Mouse (Mus musculus) forebrain, embryonic 10.5 days (tissue): ENCODE data around the gene Ntn1. TPM values are rescaled to one million over a fixed set of nuclear protein-coding genes. Genes with fewer than 3 reads are reported as not detected.
A peak's percentile ranks its signal among the peaks of the same experiment; 100 is the strongest.

Source experiments
- DNase-seq: peaks from one replicate; pipeline ENCODE4 v3.0.0-alpha.2; 2017; ENCODE audit warnings: low spot score; ENCODE audit errors: extremely low spot score
- H3K27ac ChIP-seq: fragments of 300-500 bp; sonication (generic); 2 replicates; pipeline ENCODE4 v1.5.1; 2016; ENCODE audit warnings: mild to moderate bottlenecking
- H3K27me3 ChIP-seq: fragments of 300-500 bp; sonication (generic); 2 replicates; pipeline ENCODE4 v1.6.1; 2016; ENCODE audit warnings: mild to moderate bottlenecking; ENCODE audit not compliant: poor library complexity, severe bottlenecking
- H3K36me3 ChIP-seq: fragments of 300-500 bp; sonication (generic); replicated peaks from 2 replicates; pipeline ENCODE4 v1.6.1; 2016; ENCODE audit warnings: mild to moderate bottlenecking, moderate library complexity
- H3K4me1 ChIP-seq: fragments of 300-500 bp; sonication (generic); 2 replicates; pipeline ENCODE4 v1.6.1; 2016
- H3K4me3 ChIP-seq: fragments of 300-500 bp; sonication (generic); 2 replicates; pipeline ENCODE4 v1.5.1; 2016; ENCODE audit warnings: mild to moderate bottlenecking, moderate library complexity
- H3K9me3 ChIP-seq: fragments of 300-500 bp; sonication (generic); 2 replicates; pipeline ENCODE4 v1.6.1; 2016; ENCODE audit warnings: mild to moderate bottlenecking, moderate library complexity
- WGBS: fragments of 180-500 bp; shearing (Covaris S2); methylation state at CpG from one replicate; pipeline ENCODE4 v1.1.7; 2016; 5-methylcytosine and 5-hydroxymethylcytosine counted together
- polyA plus RNA-seq: library from polyadenylated mRNA; unstranded; fragments of >200 nt; fragmentation: Nextera tagmentation; extraction: Ambion mirVana; gene quantifications from 2 replicates; pipeline ENCODE4 v1.2.1, GENCODE M21; 2016

Gene Ntn1
- polyA plus RNA-seq, 1 experiment from 2014 or later = 6.2 TPM

DNA sequence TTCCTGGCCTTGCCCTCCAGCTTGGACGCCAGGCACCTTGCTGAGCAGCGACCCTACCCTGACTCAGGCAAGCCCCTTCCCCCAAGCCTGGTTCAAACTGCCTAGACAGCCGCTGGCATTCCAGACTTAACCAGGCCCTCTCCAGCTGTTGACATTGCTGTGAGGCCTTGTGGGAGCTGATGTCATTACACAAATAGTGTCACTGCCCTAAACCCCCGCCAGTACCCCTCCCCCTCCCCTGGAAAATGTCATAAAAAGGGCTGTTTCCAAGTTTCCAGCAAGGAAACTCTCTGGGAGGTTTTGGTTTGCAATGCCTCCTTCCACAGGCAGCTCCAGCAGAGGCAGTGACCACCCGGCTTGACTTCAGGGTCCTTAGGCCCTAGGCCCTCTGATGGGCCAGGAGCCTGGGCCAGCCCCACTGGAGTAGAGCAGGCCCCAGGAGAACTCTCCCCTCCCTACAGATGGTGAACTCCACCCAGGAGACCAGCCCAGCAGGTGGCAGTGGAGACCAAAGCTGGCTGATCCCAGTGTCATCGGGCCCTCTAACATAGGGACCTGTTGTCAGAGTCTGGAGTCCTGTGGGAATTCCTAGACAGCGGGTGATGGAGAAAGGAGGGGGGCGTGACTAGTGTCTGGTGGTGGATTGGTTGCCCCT lies 188.6 kb downstream of the Ntn1 start:
- Histone ChIP-seq H3K4me3 (no peak overlapping the region), H3K4me1 (peaks cover 58% of the 10 kb centered on the region), H3K9me3 (no peaks in the 10 kb centered on the region; the same call in 1 of the 2 replicates), H3K27me3 (peaks cover 30% of the 10 kb centered on the region), H3K36me3 (peaks cover 28% of the 10 kb centered on the region), H3K27ac (peak overlapping the region; percentile 68)
- DNase-seq = no peak
- 59% methylated on average over 8 of the region's 8 CpGs for WGBS

DNA sequence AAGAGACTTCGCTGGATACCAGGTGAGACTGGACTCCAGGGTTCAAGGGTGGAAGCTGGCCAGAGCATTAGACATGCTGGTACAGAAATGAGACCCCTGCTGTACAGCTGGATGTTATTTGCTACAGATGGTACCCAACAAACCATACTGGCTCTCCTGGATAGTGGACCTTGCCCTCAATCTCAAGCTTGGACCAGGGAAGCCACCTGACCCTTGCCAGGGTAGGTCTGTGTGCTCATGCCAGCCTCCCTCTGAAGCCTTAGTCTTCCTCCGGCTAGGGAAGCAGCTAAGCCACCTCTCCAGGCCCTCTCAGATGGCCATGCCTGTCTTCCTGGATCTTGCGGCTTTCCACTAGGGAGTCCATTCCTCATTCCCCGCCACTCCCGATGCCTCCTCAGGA lies 189.9 kb downstream of the Ntn1 start:
- Histone ChIP-seq H3K4me1 (peaks cover 44% of the 10 kb centered on the region), H3K27ac (peak overlapping the region; percentile 32; the same call in 1 of the 2 replicates), H3K4me3 (no peak overlapping the region), H3K27me3 (peaks cover 23% of the 10 kb centered on the region; the same call in 1 of the 2 replicates), H3K36me3 (peaks cover 36% of the 10 kb centered on the region), H3K9me3 (no peaks in the 10 kb centered on the region; the same call in 1 of the 2 replicates)
- DNase-seq = no peak
- WGBS = 95% methylated on average over 5 of the region's 5 CpGs

DNA sequence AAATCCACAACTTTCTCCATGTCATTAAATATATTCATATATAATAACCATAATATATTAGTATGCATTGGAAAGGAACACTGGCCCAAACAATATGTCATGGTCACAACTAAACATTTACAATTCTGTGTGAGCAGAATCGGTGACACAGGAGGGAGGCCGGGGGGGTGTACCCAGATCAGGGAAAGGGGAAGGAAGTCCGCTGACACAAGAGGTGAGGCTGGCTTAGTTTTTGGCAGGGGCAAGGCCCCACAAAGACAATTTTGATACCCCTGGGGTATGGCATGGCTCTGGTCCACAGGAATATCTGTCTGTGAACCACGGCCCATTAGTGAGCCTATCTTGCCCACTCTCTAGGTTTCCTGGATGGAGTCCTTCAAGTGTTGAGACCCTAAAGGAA lies 191.1 kb downstream of the Ntn1 start:
- Histone ChIP-seq H3K27ac (no peak overlapping the region), H3K36me3 (peaks cover 36% of the 10 kb centered on the region), H3K9me3 (no peaks in the 10 kb centered on the region; the same call in 1 of the 2 replicates), H3K4me3 (no peak overlapping the region), H3K27me3 (peaks cover 27% of the 10 kb centered on the region; the same call in 1 of the 2 replicates), H3K4me1 (peaks cover 32% of the 10 kb centered on the region)
- DNase-seq = no peak
- 90% methylated on average over 4 of the region's 4 CpGs for WGBS

DNA sequence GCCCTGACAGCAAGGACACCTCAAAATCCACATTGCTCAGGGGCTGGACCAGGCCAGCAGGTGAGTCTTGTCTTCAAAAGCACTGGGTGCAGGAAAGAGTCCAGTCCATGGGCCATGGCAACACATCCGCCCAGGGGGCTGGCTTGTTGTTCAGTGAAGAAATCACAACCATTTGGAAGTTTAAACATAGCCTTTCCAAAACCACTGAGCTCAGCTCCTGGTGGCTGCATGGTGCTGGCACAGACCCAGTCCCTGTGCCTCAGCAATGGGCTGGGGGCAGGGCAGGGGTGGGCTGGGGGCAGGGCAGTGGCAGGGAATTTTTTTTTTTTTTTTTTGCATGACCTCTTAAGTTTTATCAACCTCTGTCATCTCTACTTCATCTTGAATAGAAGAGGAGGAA lies 192.0 kb downstream of the Ntn1 start:
- Histone ChIP-seq H3K27ac (no peak overlapping the region), H3K27me3 (peaks cover 23% of the 10 kb centered on the region; the same call in 1 of the 2 replicates), H3K36me3 (peaks cover 35% of the 10 kb centered on the region), H3K9me3 (no peaks in the 10 kb centered on the region; the same call in 1 of the 2 replicates), H3K4me1 (peaks cover 27% of the 10 kb centered on the region), H3K4me3 (no peak overlapping the region)
- 89% methylated on average over 1 of the region's 1 CpGs for WGBS
- DNase-seq = no peak

DNA sequence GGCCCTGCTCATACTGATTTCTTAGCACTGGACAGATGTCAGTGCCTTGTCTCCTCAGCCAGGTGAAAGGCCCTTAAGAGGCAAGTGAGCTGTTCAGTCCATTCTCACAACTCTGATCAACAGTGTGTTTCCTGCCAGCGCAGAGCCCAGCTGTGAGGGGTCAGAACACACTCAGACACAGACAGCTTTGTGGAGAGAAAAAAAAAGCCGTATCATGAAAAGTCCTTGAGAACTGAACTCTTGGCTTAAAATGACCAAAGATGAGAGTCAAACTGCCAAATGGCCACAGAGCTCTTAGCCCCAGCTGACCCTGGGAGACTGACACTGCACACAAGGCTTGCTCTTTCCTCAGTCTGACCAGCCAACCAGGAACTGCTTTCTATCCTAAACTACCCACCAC lies 192.6 kb downstream of the Ntn1 start:
- Histone ChIP-seq H3K4me3 (no peak overlapping the region), H3K27me3 (peaks cover 19% of the 10 kb centered on the region; the same call in 1 of the 2 replicates), H3K4me1 (peaks cover 29% of the 10 kb centered on the region), H3K9me3 (no peaks in the 10 kb centered on the region; the same call in 1 of the 2 replicates), H3K36me3 (peaks cover 30% of the 10 kb centered on the region), H3K27ac (no peak overlapping the region)
- DNase-seq = no peak
- WGBS = 88% methylated on average over 2 of the region's 2 CpGs

DNA sequence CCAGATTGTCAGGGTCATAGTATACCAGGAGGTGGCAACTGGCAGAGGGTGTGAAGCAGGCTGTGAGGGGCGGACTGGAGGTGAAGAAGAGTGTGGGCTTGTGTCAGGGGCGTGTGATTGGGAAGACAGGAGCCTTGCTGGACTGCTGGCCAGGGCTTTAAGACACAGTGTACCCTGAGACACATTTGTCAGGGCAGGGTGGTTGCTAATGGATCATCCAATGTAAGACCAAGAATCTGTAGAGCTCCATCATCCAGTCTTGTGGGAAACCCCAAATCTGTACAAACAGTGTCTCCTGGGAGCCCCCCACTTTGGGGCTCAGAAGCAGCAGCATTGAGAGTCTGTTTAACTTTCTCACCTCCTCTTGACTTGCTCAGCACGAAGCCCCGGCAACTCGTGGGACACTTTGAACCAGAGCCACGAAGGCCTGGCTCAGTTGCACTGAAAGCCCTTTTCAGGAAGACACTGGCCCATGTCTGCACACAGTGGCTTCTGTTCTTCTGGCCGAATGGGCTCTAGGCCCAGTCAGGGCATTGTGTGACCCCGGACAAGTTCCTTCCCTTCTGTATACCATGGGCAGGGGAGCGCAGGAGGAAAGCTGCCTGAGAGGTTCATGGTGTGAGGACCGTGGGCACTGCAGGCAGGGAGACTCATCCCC lies 194.9 kb downstream of the Ntn1 start:
- Histone ChIP-seq H3K9me3 (no peaks in the 10 kb centered on the region), H3K36me3 (peaks cover 13% of the 10 kb centered on the region), H3K4me1 (peaks cover 26% of the 10 kb centered on the region), H3K27me3 (peaks cover 22% of the 10 kb centered on the region; the same call in 1 of the 2 replicates), H3K27ac (no peak overlapping the region), H3K4me3 (no peak overlapping the region)
- no peak for DNase-seq
- WGBS = 87% methylated on average over 10 of the region's 10 CpGs

DNA sequence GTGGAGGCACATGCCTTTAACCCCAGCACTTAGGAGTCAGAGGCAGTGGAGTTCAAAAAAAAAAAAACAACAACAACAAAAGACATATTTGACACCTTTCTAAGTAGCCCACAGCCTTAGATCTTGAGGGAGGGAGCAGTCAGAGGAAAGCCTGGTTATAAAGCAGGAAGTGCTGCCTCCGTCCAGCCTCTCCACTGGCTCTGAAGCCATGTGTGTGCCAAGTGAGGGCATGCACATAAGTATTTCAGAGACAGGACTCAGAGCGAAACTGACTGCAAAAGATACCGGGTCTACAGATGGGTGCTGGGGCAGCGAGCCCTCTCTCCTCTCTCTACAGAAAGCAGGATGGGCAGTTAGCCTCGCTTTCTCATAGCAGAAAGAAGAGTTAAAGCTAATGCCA lies 196.2 kb downstream of the Ntn1 start:
- WGBS = 86% methylated on average over 5 of the region's 5 CpGs

DNA sequence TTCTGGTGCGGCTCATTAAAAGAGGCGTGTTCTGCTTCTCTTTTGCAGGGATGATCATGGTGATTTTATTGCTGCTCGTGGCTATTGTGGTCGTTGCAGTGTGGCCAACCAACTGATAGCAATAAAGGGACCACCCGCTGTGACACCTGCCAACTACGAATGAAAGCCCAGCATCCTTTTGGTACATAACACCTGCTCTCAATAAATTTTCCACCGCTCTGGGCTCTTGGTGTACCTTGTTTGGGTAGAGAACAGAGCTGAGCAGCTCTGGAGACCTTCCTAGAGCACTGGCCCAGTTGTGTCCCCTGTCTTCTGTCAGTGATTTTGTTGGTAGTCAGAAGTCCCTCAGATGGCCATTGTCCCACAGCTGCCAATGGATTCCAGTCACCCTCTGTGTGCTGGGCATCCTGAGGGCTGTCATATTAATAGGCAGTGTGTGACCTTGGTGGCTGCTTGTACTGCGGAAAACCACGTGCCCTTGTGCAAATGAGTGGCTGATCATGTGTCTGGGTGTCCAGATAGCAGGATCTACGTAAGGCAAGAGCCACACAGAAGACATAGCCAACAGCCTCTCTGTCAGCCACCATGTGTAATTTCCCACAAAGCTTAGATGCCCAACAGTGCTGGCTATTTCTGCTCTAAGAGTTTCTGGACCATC lies 196.8 kb downstream of the Ntn1 start:
- Histone ChIP-seq H3K36me3 (peaks cover 10% of the 10 kb centered on the region), H3K4me3 (no peak overlapping the region), H3K9me3 (no peaks in the 10 kb centered on the region), H3K27ac (no peak overlapping the region), H3K27me3 (peaks cover 17% of the 10 kb centered on the region; the same call in 1 of the 2 replicates), H3K4me1 (peaks cover 43% of the 10 kb centered on the region)
- 87% methylated on average over 10 of the region's 10 CpGs for whole genome bisulfite sequencing
- no peak for DNase-seq

More for the DNA sequence above, 196.2 kb downstream of the Ntn1 start:
- H3K4me3 ChIP-seq = no peak overlapping the region
- no peak for DNase-seq
- peaks cover 38% of the 10 kb centered on the region for H3K4me1 ChIP-seq
- peaks cover 10% of the 10 kb centered on the region for H3K36me3 ChIP-seq
- H3K27ac ChIP-seq = no peak overlapping the region
- H3K27me3 ChIP-seq = peaks cover 17% of the 10 kb centered on the region; the same call in 1 of the 2 replicates
- no peaks in the 10 kb centered on the region for H3K9me3 ChIP-seq

DNA sequence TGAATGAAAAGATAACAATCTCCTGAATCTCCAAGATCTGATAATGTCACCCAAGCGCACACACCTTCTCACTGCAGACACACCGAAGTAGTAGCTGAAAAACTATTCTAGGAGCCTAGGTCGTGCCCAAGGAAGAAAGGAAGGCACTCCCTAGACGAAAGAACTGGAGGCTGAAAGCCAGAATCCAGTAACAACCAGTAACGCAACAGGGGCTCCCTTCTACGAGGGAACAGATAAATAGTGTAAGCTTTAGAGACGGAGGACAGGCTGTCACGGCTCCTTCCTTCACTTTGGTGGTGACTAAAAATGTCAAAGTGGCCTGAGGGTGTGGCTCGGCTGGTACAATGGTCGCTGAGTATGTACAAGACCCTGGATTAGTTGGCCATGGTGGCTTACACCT lies 198.1 kb downstream of the Ntn1 start:
- H3K27ac ChIP-seq = no peak overlapping the region; the same call in 1 of the 2 replicates
- no peaks in the 10 kb centered on the region for H3K9me3 ChIP-seq
- H3K27me3 ChIP-seq = peaks cover 17% of the 10 kb centered on the region; the same call in 1 of the 2 replicates
- no peak overlapping the region for H3K4me3 ChIP-seq
- 60% methylated on average over 10 of the region's 10 CpGs for WGBS
- H3K4me1 ChIP-seq = peaks cover 46% of the 10 kb centered on the region
- H3K36me3 ChIP-seq = peaks cover 10% of the 10 kb centered on the region
- DNase-seq = no peak

DNA sequence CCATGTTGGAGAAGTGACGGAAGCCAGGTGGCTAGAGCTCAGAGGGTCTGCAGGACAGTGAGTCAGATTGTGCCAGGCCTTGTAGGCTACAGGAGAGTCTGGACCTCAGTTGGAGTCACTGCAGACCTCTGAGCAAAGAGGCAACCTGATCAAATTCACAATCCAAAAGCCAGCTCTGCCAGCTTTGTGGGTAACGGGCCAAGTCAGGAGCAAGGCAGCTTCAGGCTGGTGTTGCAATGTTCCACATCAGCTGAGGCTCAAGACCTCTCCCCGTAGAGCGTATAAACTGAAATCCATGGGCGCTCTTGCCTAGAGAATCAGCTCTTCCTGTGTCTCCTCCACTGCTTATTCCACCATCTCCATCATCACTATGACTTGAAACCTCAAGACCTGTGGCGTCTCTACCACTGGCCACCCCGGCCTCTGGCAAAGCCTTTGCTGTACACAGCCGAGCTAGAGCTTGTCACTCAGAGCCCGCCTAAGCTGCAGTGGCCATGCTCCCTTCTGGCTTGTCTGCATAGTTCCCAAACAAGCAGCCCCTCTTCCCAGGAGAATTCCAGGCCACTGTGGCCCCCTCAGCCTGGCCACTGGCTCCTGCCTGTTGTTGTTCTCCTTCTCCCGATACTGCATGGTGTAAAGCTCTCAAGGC lies 198.7 kb downstream of the Ntn1 start:
- Histone ChIP-seq H3K4me3 (no peak overlapping the region), H3K36me3 (peaks cover 7% of the 10 kb centered on the region), H3K9me3 (no peaks in the 10 kb centered on the region), H3K27me3 (peaks cover 17% of the 10 kb centered on the region; the same call in 1 of the 2 replicates), H3K4me1 (peaks cover 46% of the 10 kb centered on the region), H3K27ac (peak overlapping the region; percentile 27; the same call in 1 of the 2 replicates)
- WGBS = 81% methylated on average over 10 of the region's 10 CpGs
- DNase-seq = no peak

DNA sequence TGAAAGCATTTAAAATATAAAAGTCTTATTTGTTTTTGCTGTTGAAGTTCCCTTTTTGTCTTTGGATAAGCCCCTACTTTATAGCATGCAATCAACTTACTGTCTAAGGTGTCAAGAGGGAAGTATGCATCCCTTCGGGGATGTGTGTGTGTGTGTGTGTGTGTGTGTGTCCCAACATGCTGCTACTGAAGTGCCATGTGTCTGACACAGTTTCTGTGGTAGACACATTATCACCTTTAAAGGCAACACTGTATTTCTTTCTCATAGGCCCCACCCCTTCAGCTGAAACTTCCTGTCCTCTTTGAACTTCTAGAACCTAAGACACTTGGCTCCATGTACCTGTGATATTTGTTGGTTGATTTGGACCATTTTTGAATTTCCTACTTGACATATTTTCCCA lies 199.6 kb downstream of the Ntn1 start:
- H3K36me3 ChIP-seq = peaks cover 3% of the 10 kb centered on the region; the same call in 1 of the 2 replicates
- no peak overlapping the region for H3K4me3 ChIP-seq
- 87% methylated on average over 1 of the region's 1 CpGs for WGBS
- peaks cover 17% of the 10 kb centered on the region; the same call in 1 of the 2 replicates for H3K27me3 ChIP-seq
- peaks cover 54% of the 10 kb centered on the region for H3K4me1 ChIP-seq
- H3K9me3 ChIP-seq = no peaks in the 10 kb centered on the region
- H3K27ac ChIP-seq = no peak overlapping the region
- DNase-seq = no peak

DNA sequence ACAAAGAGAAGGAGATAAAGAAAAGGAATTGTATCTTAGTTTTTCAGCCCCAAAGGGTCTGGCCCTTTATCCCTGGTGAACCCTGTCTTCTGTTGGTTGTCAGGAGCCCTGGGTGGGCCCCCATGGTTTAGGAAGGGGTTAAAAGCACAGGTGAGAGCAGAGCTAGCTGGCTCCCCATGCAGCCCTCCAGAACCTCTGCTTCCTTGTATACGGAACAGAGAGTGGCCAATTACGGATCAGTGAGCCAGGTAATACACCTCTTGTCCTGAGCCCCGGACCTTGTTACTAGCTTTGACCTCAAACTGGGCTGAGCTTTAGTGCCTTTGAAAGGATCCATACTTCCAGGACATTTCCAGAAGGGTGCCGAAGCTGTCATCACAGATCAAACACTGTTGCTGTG lies 200.1 kb downstream of the Ntn1 start:
- Histone ChIP-seq H3K4me3 (no peak overlapping the region), H3K36me3 (no peaks in the 10 kb centered on the region), H3K27ac (no peak overlapping the region), H3K27me3 (peaks cover 12% of the 10 kb centered on the region; the same call in 1 of the 2 replicates), H3K4me1 (peaks cover 60% of the 10 kb centered on the region), H3K9me3 (no peaks in the 10 kb centered on the region)
- 83% methylated on average over 4 of the region's 4 CpGs for WGBS
- DNase-seq = no peak
